Mouse (Mus musculus): Measurements from ENCODE around the gene Fndc11. TPM values are rescaled to one million over a fixed set of nuclear protein-coding genes. Genes with fewer than 3 reads are reported as not detected.
A peak's percentile ranks its signal among the peaks of the same experiment; 100 is the strongest.
"Not testable (repeated sequence)": the region's sequence is repeated elsewhere in the genome, so short reads cannot be mapped to it uniquely, and the experiment has no call there.

The Fndc11 gene
- total RNA-seq (2021): not detected

GRCm38 (mm10) chr2:181219538-181220216, at the start of gene Fndc11:
Gene Fndc11 (plus strand): TSS chr2:181220013.
- intact Hi-C loops (cut with DNase I): no loop called here
- peak; percentile 69 for DNase-seq

DNA sequence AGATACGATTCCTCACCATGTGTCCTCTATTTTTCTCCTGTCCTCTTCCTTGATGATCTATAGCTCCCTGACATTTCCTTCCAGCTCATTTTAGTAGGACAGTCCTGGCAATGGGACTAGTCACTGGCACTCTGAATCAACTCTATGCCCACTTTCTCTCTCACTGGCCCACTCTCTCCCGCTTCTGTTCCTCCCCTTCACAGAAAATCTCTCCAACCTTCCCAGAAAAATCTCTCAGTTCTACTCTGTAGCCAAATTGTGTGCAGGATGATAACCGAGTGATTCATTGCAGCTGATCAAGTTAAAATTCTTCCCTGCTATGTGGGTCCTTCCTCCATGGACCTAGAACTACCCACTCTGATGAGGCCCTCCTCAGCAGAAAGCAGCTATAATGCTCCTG, 45.2 kb upstream of the Fndc11 start:
- no peak for DNase-seq
- intact Hi-C loops (cut with DNase I): no loop called here

- DNase-seq: no peak
- intact Hi-C loops (cut with DNase I): no loop called here
Measured at GRCm38 (mm10) chr2:181178015-181178414, 41.8 kb upstream of the Fndc11 start.

DNA sequence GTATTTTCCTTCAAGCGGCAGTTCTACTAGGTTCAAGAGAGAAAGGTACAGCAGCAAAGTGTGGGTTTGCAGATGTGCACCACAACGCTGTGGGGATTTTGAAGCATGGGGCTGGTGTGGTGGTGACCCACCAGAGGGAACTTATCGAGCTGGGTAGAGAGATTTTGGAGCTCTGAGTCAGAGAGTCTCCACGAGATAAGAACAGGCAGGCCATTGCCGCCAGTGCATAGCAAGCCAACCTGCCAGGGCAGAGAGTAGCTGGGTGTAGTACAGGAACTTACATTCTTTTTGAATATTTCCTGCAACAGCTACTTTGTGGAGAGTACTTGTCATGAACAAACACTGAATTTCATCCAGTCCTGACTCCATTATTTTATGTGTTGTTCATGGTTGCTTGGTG, 41.3 kb upstream of the Fndc11 start:
- no peak for DNase-seq
- intact Hi-C loops (cut with DNase I): no loop called here

DNA sequence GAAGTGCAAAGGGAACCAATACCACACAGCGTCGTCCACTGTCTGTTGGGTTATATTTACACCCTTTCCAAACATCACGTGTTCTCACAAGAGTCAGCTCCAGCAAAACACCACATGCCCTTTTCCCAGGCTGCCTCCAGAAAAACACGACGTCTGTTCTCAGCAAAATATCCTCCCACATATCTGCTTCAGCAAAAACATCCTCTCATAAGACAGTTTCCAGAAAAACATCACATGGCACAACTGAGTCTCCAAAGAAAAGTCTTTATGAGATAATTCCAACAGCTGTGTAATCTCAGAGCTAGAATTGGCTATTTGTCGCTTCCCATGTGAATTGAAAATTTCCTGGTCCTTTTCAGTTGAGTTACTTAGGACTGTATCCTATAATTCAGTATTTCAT, 38.9 kb upstream of the Fndc11 start:
- no peak for DNase-seq
- intact Hi-C loops (cut with DNase I): no loop called here

- DNase-seq: peak; percentile 88
- intact Hi-C loops (cut with DNase I): loop anchor here (5.0 kb wide), 1 partner anchor 151 kb away; no protein-coding TSS in a partner anchor
Measured at GRCm38 (mm10) chr2:181186635-181187034, 33.2 kb upstream of the Fndc11 start.

DNA sequence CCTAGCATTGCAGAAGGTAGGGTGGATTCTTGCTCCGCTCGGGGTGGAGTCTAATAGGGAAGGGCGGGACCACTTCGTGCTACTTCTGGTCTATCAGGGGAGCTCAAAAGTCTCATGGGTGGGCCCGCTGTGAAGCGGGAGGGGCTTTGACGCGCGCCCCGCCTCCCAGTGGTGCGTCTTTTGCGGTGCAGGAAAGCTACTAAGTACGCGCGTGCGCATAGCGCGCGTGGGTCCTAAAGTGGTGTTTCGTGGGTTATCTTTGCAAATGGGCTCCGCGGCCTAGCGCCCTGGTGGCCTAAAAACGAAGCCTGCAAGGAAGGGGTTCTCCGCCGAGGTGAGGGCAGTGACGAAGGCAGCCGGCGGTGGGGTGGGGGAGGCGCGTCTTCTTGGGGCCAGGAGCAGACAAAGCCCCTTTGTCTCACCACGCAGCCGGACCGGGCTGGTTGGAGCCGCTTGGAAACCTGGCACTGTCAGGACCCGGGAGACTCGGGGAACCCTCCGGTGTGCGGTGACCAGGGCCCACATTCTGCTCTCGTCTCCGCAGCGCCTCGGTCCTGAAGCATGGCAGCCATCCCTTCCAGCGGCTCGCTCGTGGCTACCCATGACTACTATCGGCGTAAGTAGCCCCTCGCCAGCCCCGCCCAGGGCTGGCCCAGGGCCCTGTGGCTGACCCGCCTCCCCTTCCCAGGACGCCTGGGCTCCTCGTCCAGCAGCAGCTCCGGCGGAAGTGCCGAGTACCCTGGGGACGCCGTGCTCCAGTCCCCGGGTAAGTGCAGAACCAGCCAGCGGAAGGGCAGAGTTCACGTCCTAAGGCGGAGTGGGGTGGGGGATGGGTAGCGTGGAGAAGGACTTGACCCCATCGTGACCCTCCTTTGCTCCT, 32.5 kb upstream of the Fndc11 start, which contains the start of gene Ppdpf:
Gene Ppdpf (plus strand): TSS at position 127 of the 880 bp plus-strand sequence.
- intact Hi-C loops (cut with DNase I): loop anchor here (5.0 kb wide), 1 partner anchor 150 kb away; no protein-coding TSS in a partner anchor
- peak; percentile 82 for DNase-seq

DNA sequence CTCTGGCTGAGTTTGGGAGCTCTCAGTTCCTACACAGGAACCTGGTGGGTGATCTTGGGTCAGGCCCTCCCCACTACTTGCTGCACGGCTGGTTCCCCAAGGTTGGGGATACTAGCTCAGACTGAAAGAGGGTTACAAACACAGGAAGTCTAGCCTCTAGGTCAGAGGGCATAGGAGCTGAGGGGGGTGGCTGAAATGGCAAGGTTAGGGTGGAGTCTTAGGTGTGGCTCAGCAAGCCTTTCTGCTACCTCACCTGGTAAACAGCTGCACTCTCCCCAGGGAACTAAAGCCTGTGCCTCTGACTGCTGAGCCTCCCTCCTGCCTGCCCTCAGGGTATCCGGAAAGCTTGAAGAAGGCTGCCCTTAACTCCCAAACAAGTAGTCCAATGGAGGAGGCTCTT, 31.1 kb upstream of the Fndc11 start:
- intact Hi-C loops (cut with DNase I): loop anchor here (5.0 kb wide), 1 partner anchor 149 kb away; no protein-coding TSS in a partner anchor
- no peak for DNase-seq

- no peak for DNase-seq
- intact Hi-C loops (cut with DNase I): loop anchor here (5.0 kb wide), 1 partner anchor 148 kb away; no protein-coding TSS in a partner anchor
Measured at GRCm38 (mm10) chr2:181189321-181189720, 30.5 kb upstream of the Fndc11 start.

DNA sequence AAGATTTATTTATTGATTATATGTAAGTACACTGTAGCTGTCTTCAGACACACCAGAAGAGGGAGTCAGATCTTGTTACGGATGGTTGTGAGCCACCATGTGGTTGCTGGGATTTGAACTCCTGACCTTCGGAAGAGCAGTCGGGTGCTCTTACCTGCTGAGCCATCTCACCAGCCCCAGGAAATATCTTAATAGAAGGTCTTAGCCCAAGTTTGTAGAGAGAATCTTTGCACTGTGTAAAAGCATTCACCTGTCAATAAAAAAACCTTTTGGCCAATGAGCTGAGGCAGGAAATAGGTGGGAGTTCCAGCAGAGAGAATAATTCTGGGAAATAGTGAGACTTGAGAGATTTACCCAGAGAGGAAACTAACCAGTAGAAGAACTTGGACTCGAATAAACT, 28.4 kb upstream of the Fndc11 start:
- DNase-seq; intact Hi-C loops (cut with DNase I): not testable (repeated sequence)

DNA sequence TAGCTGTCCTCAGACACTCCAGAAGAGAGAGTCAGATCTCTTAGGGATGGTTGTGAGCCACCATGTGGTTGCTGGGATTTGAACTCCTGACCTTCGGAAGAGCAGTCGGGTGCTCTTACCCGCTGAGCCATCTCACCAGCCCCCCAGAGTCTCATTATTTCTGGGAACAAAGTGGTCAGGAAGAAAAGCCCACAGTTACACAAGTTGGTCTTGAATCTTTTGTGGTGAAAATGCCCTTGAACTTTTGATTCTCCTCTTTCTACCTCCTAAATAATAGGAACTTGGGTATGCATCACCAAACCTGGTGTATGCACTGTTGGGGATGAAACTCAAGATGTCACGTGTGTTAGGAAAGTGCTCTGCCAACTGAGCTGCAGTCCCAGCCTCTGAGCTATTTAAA, 27.9 kb upstream of the Fndc11 start:
- intact Hi-C loops (cut with DNase I): no loop called here
- no peak for DNase-seq

- no peak for DNase-seq
- intact Hi-C loops (cut with DNase I): no loop called here
Measured at GRCm38 (mm10) chr2:181193044-181193443, 26.8 kb upstream of the Fndc11 start.

- intact Hi-C loops (cut with DNase I): no loop called here
- no peak for DNase-seq
Measured at GRCm38 (mm10) chr2:181196628-181197300, 23.0 kb upstream of the Fndc11 start.

DNA sequence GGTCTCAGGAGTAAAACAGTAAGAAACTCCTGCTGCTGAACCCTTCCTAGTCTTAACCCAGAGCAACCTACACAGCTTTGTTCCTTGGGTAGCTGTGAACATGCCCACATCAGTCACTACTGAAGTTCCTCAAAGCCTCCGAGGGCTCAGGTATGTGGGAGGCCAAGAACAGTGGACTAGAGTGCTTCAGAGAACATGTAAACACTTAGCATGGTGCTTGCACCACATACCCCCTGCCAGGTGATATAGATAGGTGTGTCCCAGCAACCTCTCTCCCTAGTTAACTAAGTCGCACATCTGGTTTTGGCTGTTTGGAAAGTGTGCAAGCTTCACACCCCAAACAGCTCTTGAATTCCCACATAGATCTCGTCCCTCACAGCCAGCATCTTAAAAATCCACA, 18.2 kb upstream of the Fndc11 start:
- DNase-seq: no peak
- intact Hi-C loops (cut with DNase I): no loop called here

DNA sequence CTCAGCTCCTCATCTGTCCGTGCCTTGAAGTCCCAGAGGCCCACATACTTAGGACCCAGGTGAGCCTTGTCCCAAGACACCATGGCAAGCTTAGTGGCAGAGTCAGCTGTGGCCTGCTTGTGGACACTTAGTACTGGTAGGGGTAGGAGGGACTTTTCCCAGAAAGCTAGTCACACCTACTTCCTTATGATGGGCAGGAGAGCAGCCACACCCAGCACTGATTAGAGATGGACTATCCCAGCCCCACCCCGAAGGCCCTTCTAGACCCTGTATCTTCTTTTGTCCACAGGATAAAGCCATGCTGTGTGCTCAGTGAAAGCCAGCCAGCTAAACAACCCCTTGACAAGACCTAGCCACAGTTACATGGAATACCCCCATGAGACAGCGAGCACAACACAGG, 17.4 kb upstream of the Fndc11 start, which contains the start of gene Ptk6:
Gene Ptk6 (minus strand): TSS at position 368 of the 400 bp plus-strand sequence.
- intact Hi-C loops (cut with DNase I): no loop called here
- no peak for DNase-seq

GRCm38 (mm10) chr2:181202886-181203285, 16.9 kb upstream of the Fndc11 start:
- no peak for DNase-seq
- intact Hi-C loops (cut with DNase I): no loop called here

- DNase-seq: no peak
- intact Hi-C loops (cut with DNase I): no loop called here
Measured at GRCm38 (mm10) chr2:181205678-181206077, 14.1 kb upstream of the Fndc11 start.

DNA sequence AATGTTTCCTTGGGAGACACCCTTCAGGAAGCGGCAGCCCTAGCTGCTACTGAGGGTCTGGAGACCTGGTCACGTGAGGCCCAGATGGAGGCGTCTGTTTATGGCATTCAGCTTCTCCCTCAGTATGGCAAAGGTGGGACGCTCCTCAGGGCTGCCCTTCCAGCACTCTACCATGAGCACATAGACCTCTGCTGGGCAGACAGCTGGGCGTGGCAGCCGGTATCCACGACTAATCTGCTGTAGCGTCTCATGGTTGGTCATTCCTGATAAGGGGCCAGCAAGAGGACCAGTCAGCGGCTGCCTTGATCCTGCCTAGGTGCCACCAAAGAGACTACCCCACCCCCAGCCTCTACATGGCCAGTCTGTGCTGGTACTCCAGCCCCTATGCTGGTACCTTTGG, 13.7 kb upstream of the Fndc11 start:
- intact Hi-C loops (cut with DNase I): no loop called here
- no peak for DNase-seq

- intact Hi-C loops (cut with DNase I): no loop called here
- DNase-seq: no peak
Measured at GRCm38 (mm10) chr2:181212389-181213020, 7.3 kb upstream of the Fndc11 start.

DNA sequence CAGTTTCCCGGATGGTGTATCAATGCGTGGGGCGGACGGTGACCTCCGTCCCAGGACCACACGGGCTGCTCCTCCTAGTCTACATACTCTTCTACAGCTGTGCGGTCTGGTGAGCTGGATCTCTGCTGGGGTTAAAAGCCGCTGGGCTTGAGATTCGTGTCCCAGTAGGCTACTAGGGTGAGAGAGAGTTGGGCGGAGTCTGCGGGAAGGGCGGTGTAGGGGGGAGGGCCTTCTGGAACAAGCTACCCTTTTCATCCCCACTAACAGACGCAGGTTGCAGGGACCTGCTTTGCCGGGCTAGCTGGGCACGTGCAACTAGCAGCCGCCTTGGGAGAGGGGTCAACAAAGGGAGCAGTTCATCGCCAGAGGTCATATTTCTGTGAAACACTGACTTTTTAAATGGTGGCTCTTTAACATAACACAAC, 6.8 kb upstream of the Fndc11 start, which contains the start of gene Srms:
Gene Srms (minus strand): TSS at position 165 of the 425 bp plus-strand sequence.
- no peak for DNase-seq
- intact Hi-C loops (cut with DNase I): no loop called here

Measured in left cerebral cortex, postnatal 4 days (tissue).